In the genomic region with DNA sequence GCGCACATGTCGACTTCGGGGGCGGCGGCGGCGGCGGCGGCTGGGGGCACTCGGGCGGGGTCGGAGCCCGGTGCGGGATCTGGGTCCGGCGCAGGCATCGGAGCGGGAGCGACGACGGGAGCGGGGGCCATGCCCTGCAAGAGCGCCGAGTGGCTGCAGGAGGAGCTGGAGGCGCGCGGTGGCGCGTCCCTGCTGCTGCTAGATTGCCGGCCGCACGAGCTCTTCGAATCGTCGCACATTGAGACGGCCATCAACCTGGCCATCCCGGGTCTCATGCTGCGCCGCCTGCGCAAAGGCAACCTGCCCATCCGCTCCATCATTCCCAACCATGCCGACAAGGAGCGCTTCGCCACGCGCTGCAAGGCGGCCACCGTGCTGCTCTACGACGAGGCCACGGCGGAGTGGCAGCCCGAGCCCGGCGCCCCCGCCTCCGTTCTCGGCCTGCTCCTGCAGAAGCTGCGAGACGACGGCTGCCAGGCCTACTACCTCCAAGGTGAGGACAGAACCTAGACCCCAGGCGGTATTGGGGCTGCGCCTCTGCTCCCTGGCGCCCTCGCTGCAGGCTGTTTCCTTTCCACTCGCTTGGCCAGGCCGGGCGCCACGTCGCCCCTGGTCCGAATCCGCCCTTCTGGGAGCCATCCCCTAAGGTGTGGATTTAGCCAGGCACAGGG, we compare ENCODE assay signal across 8 mouse cellular contexts. TPM values are rescaled to one million over a fixed set of nuclear protein-coding genes. Genes with fewer than 3 reads are reported as not detected.
DNase-seq lines count a peak whose midpoint lies in the region; ATAC-seq and TF ChIP-seq lines count a peak whose summit lies in the region.

No protein-coding gene starts in this region.

- no peak for TF ChIP-seq CTCF in small intestine, adult 2 months (IDR thresholded peaks at IDR 0.05; ENCODE audit: extremely low read depth, insufficient read length, insufficient replicate concordance, low read depth, low read length)

- under 1% methylated on average over 72 of the region's 72 CpGs for WGBS in heart, embryonic 12.5 days
- WGBS in macrophage (ENCODE audit: missing documents), result under 1% methylated on average over 72 of the region's 72 CpGs
- under 1% methylated on average over 72 of the region's 72 CpGs for WGBS in small intestine, adult 2 months

- peak overlapping the region; percentile 92 for H3K27ac ChIP-seq in heart, embryonic 12.5 days (ENCODE audit: poor library complexity, severe bottlenecking)
- peak overlapping the region; percentile 95 for H3K27ac ChIP-seq in macrophage
- H3K27ac ChIP-seq in small intestine, adult 2 months (ENCODE audit: insufficient read depth, low read depth, low read length), result peak overlapping the region; percentile 19; the same call in 1 of the 2 replicates

- H3K4me3 ChIP-seq in heart, embryonic 12.5 days, result peak overlapping the region; percentile 80
- H3K4me3 ChIP-seq in macrophage (ENCODE audit: inconsistent target), result peak overlapping the region; percentile 95
- H3K4me3 ChIP-seq in small intestine, adult 2 months (ENCODE audit: low read depth, low read length), result peak overlapping the region; percentile 71

- DNase-seq in A20 (ENCODE audit: low read depth, low spot score), result peak; percentile 81
- DNase-seq in MN1 (ENCODE audit: low spot score), result peak; percentile 77
- peak; percentile 72 to 74 for DNase-seq in cerebellum, postnatal 36 days
- DNase-seq in kidney, postnatal 25 days, result peak; percentile 48 to 74

- H3K4me1 ChIP-seq in heart, embryonic 12.5 days (replicated peaks), result peaks cover 57% of the 10 kb centered on the region
- peaks cover 16% of the 10 kb centered on the region for H3K4me1 ChIP-seq in small intestine, adult 2 months (ENCODE audit: control insufficient read depth, insufficient read depth, insufficient read length, low read length)

- peaks cover 58% of the 10 kb centered on the region for H3K79me2 ChIP-seq in macrophage (ENCODE audit: inconsistent target)

- TF ChIP-seq POLR2A in small intestine, adult 2 months (IDR thresholded peaks at IDR 0.05; ENCODE audit: low read depth, low read length), result 0 out of 2 replicates have a peak, but pooled peaks have one; percentile 4

- no peaks in the 10 kb centered on the region for H3K9me3 ChIP-seq in heart, embryonic 12.5 days (replicated peaks)

- H3K9ac ChIP-seq in heart, embryonic 12.5 days, result peak overlapping the region; percentile 91

- 0 out of 2 replicates have a peak, but pooled peaks have one; percentile 5 for ATAC-seq in heart, embryonic 12.5 days (ENCODE audit: insufficient number of reproducible peaks, low FRiP score)
- ATAC-seq in megakaryocyte-erythroid progenitor cell, adult 5-6 weeks (replicated peaks; ENCODE audit: low FRiP score, low TSS enrichment, poor library complexity, severe bottlenecking), result no peak

- peaks cover 29% of the 10 kb centered on the region for H3K36me3 ChIP-seq in heart, embryonic 12.5 days
- H3K36me3 ChIP-seq in macrophage (ENCODE audit: inconsistent target), result peaks cover 11% of the 10 kb centered on the region; the same call in 1 of the 2 replicates
- peaks cover 4% of the 10 kb centered on the region; the same call in 1 of the 2 replicates for H3K36me3 ChIP-seq in small intestine, adult 2 months (ENCODE audit: control insufficient read depth, insufficient read depth, low read length)

- peak overlapping the region; percentile 94 for H3K4me2 ChIP-seq in heart, embryonic 12.5 days

- H3K27me3 ChIP-seq in heart, embryonic 12.5 days (replicated peaks), result no peaks in the 10 kb centered on the region
- no peaks in the 10 kb centered on the region for H3K27me3 ChIP-seq in small intestine, adult 2 months (ENCODE audit: control insufficient read depth, insufficient read depth, low read length)

RNA-seq across cellular contexts. Expression of a gene that starts 0.5 kb away (rescaled TPM):
- polyA plus RNA-seq in heart, embryonic 12.5 days (2016; fragmentation: Nextera tagmentation; extraction: Ambion mirVana), result 16.9 and 20.1 TPM in 2 replicates
- total RNA-seq in macrophage (2018; cell fraction: chromatin; rRNA removed), result 10 to 100 TPM in 19 of 26 experiments, 1 to 10 TPM in 7; 4.1 to 46.7 (median 12.6) TPM
- 10 to 100 TPM; 32.4 to 87.1 (median 54.1) TPM for total RNA-seq in macrophage (2018; cell fraction: cytosol; rRNA removed)
- total RNA-seq in macrophage (2018; cell fraction: nucleus; rRNA removed), result 10 to 100 TPM; 16.5 to 77.6 (median 30.5) TPM
- 58.0 to 112 TPM (median 63.3 TPM) in 3 replicates for polyA plus RNA-seq in macrophage (2018)
- 15.9 and 20.0 TPM in 2 replicates for polyA plus RNA-seq in small intestine, adult 2 months (2012; rRNA removed)
- 19.0 and 22.9 TPM in 2 replicates for total RNA-seq in megakaryocyte-erythroid progenitor cell, adult 5-6 weeks (2014; fragmentation: Nextera tagmentation)
- total RNA-seq in megakaryocyte-erythroid progenitor cell, adult 5-6 weeks (2017), result 3.2 and 7.2 TPM in 2 replicates

Comparison
In these comparisons a context has a peak if more than half of its experiments do, and no peak if none do; other contexts are left out.
1. H3K27ac ChIP-seq: peak in every context shown above with its lines; median percentile 95 in macrophage; 92 in heart, embryonic 12.5 days; 19 in small intestine, adult 2 months.